Mouse (Mus musculus): ENCODE measurements at regions not wholly inside any gene's neighbourhood (a gene's known extent, or its start where the extent isn't known, plus 50 kb on each side); places are given as distances from the start of the nearest gene placed in this dataset.

GRCm38 (mm10) chr9:115547625-115548325 lies 237.6 kb upstream of the Stt3b start:
- no peak for DNase-seq (ENCODE audit: low spot score)

GRCm38 (mm10) chr9:115548722-115549349 lies 238.6 kb upstream of the Stt3b start:
- DNase-seq (ENCODE audit: low spot score): no peak

- DNase-seq (ENCODE audit: low spot score): no peak
Measured at GRCm38 (mm10) chr9:115551080-115551479, 240.9 kb upstream of the Stt3b start.

GRCm38 (mm10) chr9:115551501-115551900 lies 241.3 kb upstream of the Stt3b start:
- no peak for DNase-seq (ENCODE audit: low spot score)

GRCm38 (mm10) chr9:115558131-115558530 lies 247.9 kb upstream of the Stt3b start:
- DNase-seq (ENCODE audit: low spot score): no peak

- DNase-seq (ENCODE audit: low spot score): no peak
Measured at GRCm38 (mm10) chr9:115559521-115559920, 249.3 kb upstream of the Stt3b start.

GRCm38 (mm10) chr9:115561207-115561606 lies 251.0 kb upstream of the Stt3b start:
- DNase-seq (ENCODE audit: low spot score): no peak

GRCm38 (mm10) chr9:115562783-115563182 lies 252.6 kb upstream of the Stt3b start:
- no peak for DNase-seq (ENCODE audit: low spot score)

- DNase-seq (ENCODE audit: low spot score): no peak
Measured at GRCm38 (mm10) chr9:115564366-115564765, 254.1 kb upstream of the Stt3b start.

GRCm38 (mm10) chr9:115568693-115569334 lies 258.6 kb upstream of the Stt3b start:
- DNase-seq (ENCODE audit: low spot score): no peak

GRCm38 (mm10) chr9:115570998-115571397 lies 260.8 kb upstream of the Stt3b start:
- DNase-seq (ENCODE audit: low spot score): no peak

GRCm38 (mm10) chr9:115581116-115581515 lies 270.9 kb upstream of the Stt3b start:
- DNase-seq (ENCODE audit: low spot score): no peak

- DNase-seq (ENCODE audit: low spot score): no peak
Measured at GRCm38 (mm10) chr9:115583548-115583947, 273.3 kb upstream of the Stt3b start.

- no peak for DNase-seq (ENCODE audit: low spot score)
Measured at GRCm38 (mm10) chr9:115584874-115585273, 274.7 kb upstream of the Stt3b start.

- no peak for DNase-seq (ENCODE audit: low spot score)
Measured at GRCm38 (mm10) chr9:115592466-115592865, 282.2 kb upstream of the Stt3b start.

- no peak for DNase-seq (ENCODE audit: low spot score)
Measured at GRCm38 (mm10) chr9:115600228-115600627, 290.0 kb upstream of the Stt3b start.

GRCm38 (mm10) chr9:115600826-115601225 lies 290.6 kb upstream of the Stt3b start:
- DNase-seq (ENCODE audit: low spot score): no peak

GRCm38 (mm10) chr9:115602772-115603171 lies 292.6 kb upstream of the Stt3b start:
- DNase-seq (ENCODE audit: low spot score): no peak

- DNase-seq (ENCODE audit: low spot score): no peak
Measured at GRCm38 (mm10) chr9:115604450-115604849, 294.2 kb upstream of the Stt3b start.

- no peak for DNase-seq (ENCODE audit: low spot score)
Measured at GRCm38 (mm10) chr9:115604968-115605682, 294.9 kb upstream of the Stt3b start.

- DNase-seq (ENCODE audit: low spot score): no peak
Measured at GRCm38 (mm10) chr9:115607961-115608360, 297.7 kb upstream of the Stt3b start.

- no peak for DNase-seq (ENCODE audit: low spot score)
Measured at GRCm38 (mm10) chr9:115608377-115608776, 298.2 kb upstream of the Stt3b start.

- DNase-seq (ENCODE audit: low spot score): no peak
Measured at GRCm38 (mm10) chr9:115609904-115610303, 299.4 kb upstream of the Gadl1 start.

All from MN1 (cell line).